Mouse (Mus musculus) midbrain, embryonic 10.5 days (tissue): ENCODE results near the gene Adcyap1. TPM values are rescaled to one million over a fixed set of nuclear protein-coding genes. Genes with fewer than 3 reads are reported as not detected.

Source experiments
- DNase-seq: peaks from one replicate; pipeline ENCODE4 v3.0.0-alpha.2; 2017; ENCODE audit warnings: low spot score
- H3K27ac ChIP-seq: fragments of 300-500 bp; sonication (generic); replicated peaks from 2 replicates; pipeline ENCODE4 v1.5.1; 2016; ENCODE audit warnings: mild to moderate bottlenecking
- H3K27me3 ChIP-seq: fragments of 300-500 bp; sonication (generic); 2 replicates; pipeline ENCODE4 v1.6.1; 2016; ENCODE audit warnings: low read depth, mild to moderate bottlenecking; ENCODE audit not compliant: poor library complexity, severe bottlenecking
- H3K36me3 ChIP-seq: fragments of 300-500 bp; sonication (generic); 2 replicates; pipeline ENCODE4 v1.6.1; 2016; ENCODE audit warnings: mild to moderate bottlenecking, moderate library complexity
- H3K4me1 ChIP-seq: fragments of 300-500 bp; sonication (generic); 2 replicates; pipeline ENCODE4 v1.6.1; 2016
- H3K4me3 ChIP-seq: fragments of 300-500 bp; sonication (generic); 2 replicates; pipeline ENCODE4 v1.5.1; 2016; ENCODE audit warnings: mild to moderate bottlenecking, moderate library complexity
- H3K9me3 ChIP-seq: fragments of 300-500 bp; sonication (generic); replicated peaks from 2 replicates; pipeline ENCODE4 v1.6.1; 2016; ENCODE audit warnings: mild to moderate bottlenecking
- WGBS: fragments of 180-500 bp; shearing (Covaris S2); methylation state at CpG from one replicate; pipeline ENCODE4 v1.1.7; 2016; 5-methylcytosine and 5-hydroxymethylcytosine counted together
- polyA plus RNA-seq: library from polyadenylated mRNA; unstranded; fragments of >200 nt; fragmentation: Nextera tagmentation; extraction: Ambion mirVana; gene quantifications from 2 replicates; pipeline ENCODE4 v1.2.1, GENCODE M21; 2016

The Adcyap1 gene
- polyA plus RNA-seq, 1 experiment from 2014 or later: 2.9 TPM

- no peaks in the 10 kb centered on the region for H3K9me3 ChIP-seq
- 91% methylated on average over 6 of the region's 6 CpGs for whole genome bisulfite sequencing
- H3K27me3 ChIP-seq: no peaks in the 10 kb centered on the region
- no peak overlapping the region for H3K4me3 ChIP-seq
- DNase-seq: no peak
- no peaks in the 10 kb centered on the region for H3K36me3 ChIP-seq
- H3K27ac ChIP-seq: no peak overlapping the region
- no peaks in the 10 kb centered on the region for H3K4me1 ChIP-seq
Measured at GRCm38 (mm10) chr17:93217785-93218184, 19.0 kb downstream of the Adcyap1 start.

- no peak for DNase-seq
- H3K36me3 ChIP-seq: no peaks in the 10 kb centered on the region
- H3K27ac ChIP-seq: no peak overlapping the region
- no peaks in the 10 kb centered on the region for H3K27me3 ChIP-seq
- H3K4me1 ChIP-seq: no peaks in the 10 kb centered on the region
- no peaks in the 10 kb centered on the region for H3K9me3 ChIP-seq
- no peak overlapping the region for H3K4me3 ChIP-seq
- 88% methylated on average over 2 of the region's 2 CpGs for WGBS
Measured at GRCm38 (mm10) chr17:93218640-93219039, 19.8 kb downstream of the Adcyap1 start.

- no peaks in the 10 kb centered on the region for H3K36me3 ChIP-seq
- no peaks in the 10 kb centered on the region for H3K4me1 ChIP-seq
- no peak overlapping the region for H3K4me3 ChIP-seq
- H3K27me3 ChIP-seq: no peaks in the 10 kb centered on the region
- no peaks in the 10 kb centered on the region for H3K9me3 ChIP-seq
- H3K27ac ChIP-seq: no peak overlapping the region
- no peak for DNase-seq
Measured at GRCm38 (mm10) chr17:93237355-93237754, 38.5 kb downstream of the Adcyap1 start.
